Mouse (Mus musculus) embryonic facial prominence, embryonic 12.5 days (tissue): ENCODE measurements around the gene Rnf126. TPM values are rescaled to one million over a fixed set of nuclear protein-coding genes. Genes with fewer than 3 reads are reported as not detected.

Experiments
- polyA plus RNA-seq: library from polyadenylated mRNA; unstranded; fragments of >200 nt; fragmentation: Nextera tagmentation; extraction: Ambion mirVana; gene quantifications from 2 replicates; pipeline ENCODE4 v1.2.1, GENCODE M21; 2016

Gene Rnf126
- polyA plus RNA-seq, 1 experiment from 2014 or later: 109 TPM

Other genes with a start within 250 kb of the Rnf126 start
- 17.0 and 18.3 TPM in 2 replicates for gene Plpp2, start 233.2 kb downstream of the Rnf126 start, polyA plus RNA-seq
- 77.4 and 82.6 TPM in 2 replicates for gene Mier2, start 211.8 kb downstream of the Rnf126 start, polyA plus RNA-seq
- gene Theg, start 179.6 kb downstream of the Rnf126 start, polyA plus RNA-seq: not detected in 2 replicates
- 0.03 TPM in 1 of 2 replicates, not detected in the other for gene C2cd4c, start 152.9 kb downstream of the Rnf126 start, polyA plus RNA-seq
- 26.2 and 27.2 TPM in 2 replicates for gene Shc2, start 129.0 kb downstream of the Rnf126 start, polyA plus RNA-seq
- gene Odf3l2, start 121.2 kb downstream of the Rnf126 start, polyA plus RNA-seq: not detected in 2 replicates
- 6.7 and 8.4 TPM in 2 replicates for gene Madcam1, start 102.4 kb downstream of the Rnf126 start, polyA plus RNA-seq
- 66.1 and 68.6 TPM in 2 replicates for gene Tpgs1, start 97.6 kb downstream of the Rnf126 start, polyA plus RNA-seq
- 137 and 146 TPM in 2 replicates for gene Cdc34, start 84.8 kb downstream of the Rnf126 start, polyA plus RNA-seq
- gene Gzmm, start 77.9 kb downstream of the Rnf126 start, polyA plus RNA-seq: 0.55 and 1.5 TPM in 2 replicates
- gene Bsg, start 62.5 kb downstream of the Rnf126 start, polyA plus RNA-seq: 689 and 691 TPM in 2 replicates
- 0.06 and 0.08 TPM in 2 replicates for gene Hcn2, start 50.3 kb downstream of the Rnf126 start, polyA plus RNA-seq
- 49.6 and 54.0 TPM in 2 replicates for gene Polrmt, start 20.4 kb downstream of the Rnf126 start, polyA plus RNA-seq
- 0.33 and 0.65 TPM in 2 replicates for gene Fgf22, start 11.9 kb downstream of the Rnf126 start, polyA plus RNA-seq
- gene Fstl3, start 10.3 kb upstream of the Rnf126 start, polyA plus RNA-seq: 3.5 and 3.7 TPM in 2 replicates
- gene Prss57, start 24.0 kb upstream of the Rnf126 start, polyA plus RNA-seq: 0.06 TPM in 1 of 2 replicates, not detected in the other
- 132 and 142 TPM in 2 replicates for gene Palm, start 26.6 kb upstream of the Rnf126 start, polyA plus RNA-seq
- 2.0 and 3.1 TPM in 2 replicates for gene Misp, start 54.0 kb upstream of the Rnf126 start, polyA plus RNA-seq
- gene Ptbp1, start 87.5 kb upstream of the Rnf126 start, polyA plus RNA-seq: 352 and 363 TPM in 2 replicates
- gene Prtn3, start 107.5 kb upstream of the Rnf126 start, polyA plus RNA-seq: 10.1 and 11.3 TPM in 2 replicates
- gene Plppr3, start 107.7 kb upstream of the Rnf126 start, polyA plus RNA-seq: 169 and 181 TPM in 2 replicates
- 0.33 and 0.55 TPM in 2 replicates for gene Elane, start 119.3 kb upstream of the Rnf126 start, polyA plus RNA-seq
- gene Cfd, start 123.9 kb upstream of the Rnf126 start, polyA plus RNA-seq: not detected in 2 replicates
- 60.4 and 60.9 TPM in 2 replicates for gene Med16, start 142.0 kb upstream of the Rnf126 start, polyA plus RNA-seq
- gene Gm26602, start 143.9 kb upstream of the Rnf126 start, polyA plus RNA-seq: 5.0 and 18.8 TPM in 2 replicates
- 0.85 and 1.4 TPM in 2 replicates for gene Kiss1r, start 150.0 kb upstream of the Rnf126 start, polyA plus RNA-seq
- gene R3hdm4, start 154.3 kb upstream of the Rnf126 start, polyA plus RNA-seq: 159 and 166 TPM in 2 replicates
- 4.9 and 6.6 TPM in 2 replicates for gene Arid3a, start 160.1 kb upstream of the Rnf126 start, polyA plus RNA-seq
- gene Wdr18, start 193.2 kb upstream of the Rnf126 start, polyA plus RNA-seq: 118 and 120 TPM in 2 replicates
- gene Grin3b, start 203.8 kb upstream of the Rnf126 start, polyA plus RNA-seq: 0.50 and 0.92 TPM in 2 replicates
- gene Tmem259, start 217.4 kb upstream of the Rnf126 start, polyA plus RNA-seq: 24.3 and 25.9 TPM in 2 replicates
- 311 and 313 TPM in 2 replicates for gene Cnn2, start 221.6 kb upstream of the Rnf126 start, polyA plus RNA-seq
- gene Abca7, start 229.5 kb upstream of the Rnf126 start, polyA plus RNA-seq: 2.6 and 3.9 TPM in 2 replicates
- gene Arhgap45, start 249.7 kb upstream of the Rnf126 start, polyA plus RNA-seq: 7.1 and 8.1 TPM in 2 replicates